Mouse (Mus musculus) stomach, embryonic 15.5 days (tissue): ENCODE measurements around the gene Trappc10. TPM values are rescaled to one million over a fixed set of nuclear protein-coding genes. Genes with fewer than 3 reads are reported as not detected.

Experiments used
- ATAC-seq: fragments of 200-750 bp; cut with Nextera tagmentation; 2 replicates; pipeline ENCODE4 v1.8.0; 2017; ENCODE audit warnings: low read depth, moderate number of reproducible peaks, moderate TSS enrichment; ENCODE audit not compliant: insufficient read depth, low FRiP score
- H3K27ac ChIP-seq: fragments of 300-500 bp; sonication (generic); 2 replicates; pipeline ENCODE4 v1.5.1; 2015; ENCODE audit warnings: mild to moderate bottlenecking, inconsistent platforms
- H3K27me3 ChIP-seq: fragments of 300-500 bp; sonication (generic); replicated peaks from 2 replicates; pipeline ENCODE4 v1.6.1; 2015; ENCODE audit warnings: inconsistent platforms
- H3K36me3 ChIP-seq: fragments of 300-500 bp; sonication (generic); 2 replicates; pipeline ENCODE4 v1.6.1; 2015; ENCODE audit warnings: inconsistent platforms
- H3K4me1 ChIP-seq: fragments of 300-500 bp; sonication (generic); 2 replicates; pipeline ENCODE4 v1.6.1; 2015; ENCODE audit warnings: inconsistent platforms
- H3K4me2 ChIP-seq: fragments of 300-500 bp; sonication (generic); 2 replicates; pipeline ENCODE4 v1.6.1; 2015; ENCODE audit warnings: mild to moderate bottlenecking, inconsistent platforms
- H3K4me3 ChIP-seq: fragments of 300-500 bp; sonication (generic); replicated peaks from 2 replicates; pipeline ENCODE4 v1.5.1; 2015; ENCODE audit warnings: inconsistent platforms
- H3K9ac ChIP-seq: fragments of 300-500 bp; sonication (generic); 2 replicates; pipeline ENCODE4 v1.6.1; 2015; ENCODE audit warnings: inconsistent platforms
- H3K9me3 ChIP-seq: fragments of 300-500 bp; sonication (generic); 2 replicates; pipeline ENCODE4 v1.6.1; 2016; ENCODE audit warnings: inconsistent platforms
- WGBS: fragments of 180-500 bp; shearing (Covaris S2); methylation state at CpG from one replicate; pipeline ENCODE4 v1.1.7; 2015; 5-methylcytosine and 5-hydroxymethylcytosine counted together
- polyA plus RNA-seq: library from polyadenylated mRNA; unstranded; fragments of >200 nt; fragmentation: Nextera tagmentation; extraction: Ambion mirVana; gene quantifications from 2 replicates; pipeline ENCODE4 v1.2.1, GENCODE M21; 2015

Trappc10 gene
- polyA plus RNA-seq = 15.6 and 18.2 TPM in 2 replicates

GRCm38 (mm10) chr10:78244438-78245224 lies at the start of gene Trappc10:
Gene Trappc10, minus strand, starts transcription at chr10:78244641.
- WGBS = under 1% methylated on average over 61 of the region's 74 CpGs
- H3K27ac ChIP-seq = peak within 1 kb of the TSS; percentile 46

GRCm38 (mm10) chr10:78293576-78293975 lies 49.1 kb upstream of the Trappc10 start:
- Histone ChIP-seq H3K4me1 (0 out of 2 replicates have a peak, but pooled peaks cover 4% of the 10 kb centered on the region), H3K9ac (no peak overlapping the region), H3K4me2 (no peak overlapping the region), H3K27me3 (no peaks in the 10 kb centered on the region), H3K27ac (no peak overlapping the region), H3K9me3 (no peaks in the 10 kb centered on the region), H3K4me3 (no peak overlapping the region), H3K36me3 (no peaks in the 10 kb centered on the region)
- 70% methylated on average over 1 of the region's 1 CpGs for WGBS
- ATAC-seq = no peak

More at GRCm38 (mm10) chr10:78244438-78245224, at the start of gene Trappc10:
- Histone ChIP-seq H3K9me3 (no peaks in the 10 kb centered on the region), H3K27me3 (no peaks in the 10 kb centered on the region), H3K4me1 (peaks cover 18% of the 10 kb centered on the region), H3K9ac (peak within 1 kb of the TSS; percentile 78), H3K4me3 (peak within 1 kb of the TSS; percentile 89), H3K36me3 (no peaks in the 10 kb centered on the region), H3K4me2 (peak within 1 kb of the TSS; percentile 91)
- ATAC-seq = peak; percentile 96

GRCm38 (mm10) chr10:78292381-78292780 lies 47.9 kb upstream of the Trappc10 start:
- Histone ChIP-seq H3K9me3 (no peaks in the 10 kb centered on the region), H3K9ac (no peak overlapping the region), H3K4me2 (no peak overlapping the region), H3K27ac (no peak overlapping the region), H3K36me3 (peaks cover 6% of the 10 kb centered on the region; the same call in 1 of the 2 replicates), H3K4me1 (0 out of 2 replicates have a peak, but pooled peaks cover 4% of the 10 kb centered on the region), H3K27me3 (no peaks in the 10 kb centered on the region), H3K4me3 (no peak overlapping the region)
- no peak for ATAC-seq
- WGBS = 75% methylated on average over 5 of the region's 5 CpGs

- H3K27ac ChIP-seq = no peak overlapping the region
- no peak overlapping the region for H3K9ac ChIP-seq
- H3K4me2 ChIP-seq = no peak overlapping the region
- no peaks in the 10 kb centered on the region for H3K4me1 ChIP-seq
- whole genome bisulfite sequencing = 82% methylated on average over 8 of the region's 8 CpGs
- H3K9me3 ChIP-seq = no peaks in the 10 kb centered on the region
- H3K4me3 ChIP-seq = no peak overlapping the region
- H3K27me3 ChIP-seq = no peaks in the 10 kb centered on the region
- no peak for ATAC-seq
- peaks cover 20% of the 10 kb centered on the region for H3K36me3 ChIP-seq
Observed at GRCm38 (mm10) chr10:78290730-78291535, 46.5 kb upstream of the Trappc10 start.

GRCm38 (mm10) chr10:78288896-78289295 lies 44.5 kb upstream of the Trappc10 start:
- ATAC-seq = no peak
- H3K27ac ChIP-seq = no peak overlapping the region
- H3K4me2 ChIP-seq = no peak overlapping the region
- no peak overlapping the region for H3K4me3 ChIP-seq
- WGBS = 86% methylated on average over 4 of the region's 4 CpGs
- H3K9me3 ChIP-seq = no peaks in the 10 kb centered on the region
- no peak overlapping the region for H3K9ac ChIP-seq
- no peaks in the 10 kb centered on the region for H3K4me1 ChIP-seq
- H3K36me3 ChIP-seq = peaks cover 26% of the 10 kb centered on the region
- H3K27me3 ChIP-seq = no peaks in the 10 kb centered on the region

GRCm38 (mm10) chr10:78288135-78288534 lies 43.7 kb upstream of the Trappc10 start:
- no peak overlapping the region for H3K4me3 ChIP-seq
- peak; percentile 51 for ATAC-seq
- H3K27ac ChIP-seq = no peak overlapping the region
- no peaks in the 10 kb centered on the region for H3K9me3 ChIP-seq
- WGBS = 68% methylated on average over 5 of the region's 5 CpGs
- peaks cover 30% of the 10 kb centered on the region for H3K36me3 ChIP-seq
- H3K27me3 ChIP-seq = no peaks in the 10 kb centered on the region
- H3K4me1 ChIP-seq = no peaks in the 10 kb centered on the region
- H3K9ac ChIP-seq = no peak overlapping the region
- no peak overlapping the region for H3K4me2 ChIP-seq

- Histone ChIP-seq H3K9me3 (no peaks in the 10 kb centered on the region), H3K27ac (no peak overlapping the region), H3K9ac (no peak overlapping the region), H3K36me3 (peaks cover 35% of the 10 kb centered on the region), H3K27me3 (no peaks in the 10 kb centered on the region), H3K4me2 (no peak overlapping the region), H3K4me1 (no peaks in the 10 kb centered on the region), H3K4me3 (no peak overlapping the region)
- ATAC-seq = peak; percentile 74
- 68% methylated on average over 22 of the region's 22 CpGs for WGBS
Observed at GRCm38 (mm10) chr10:78287465-78288132, 43.2 kb upstream of the Trappc10 start.

- H3K4me3 ChIP-seq = no peak overlapping the region
- H3K36me3 ChIP-seq = peaks cover 47% of the 10 kb centered on the region
Observed at GRCm38 (mm10) chr10:78285959-78286358, 41.5 kb upstream of the Trappc10 start.

GRCm38 (mm10) chr10:78285409-78285808 lies 41.0 kb upstream of the Trappc10 start:
- 91% methylated on average over 6 of the region's 6 CpGs for WGBS

More at GRCm38 (mm10) chr10:78285959-78286358, 41.5 kb upstream of the Trappc10 start:
- Histone ChIP-seq H3K4me1 (no peaks in the 10 kb centered on the region), H3K9ac (no peak overlapping the region), H3K9me3 (no peaks in the 10 kb centered on the region), H3K27me3 (no peaks in the 10 kb centered on the region), H3K4me2 (no peak overlapping the region), H3K27ac (no peak overlapping the region)
- ATAC-seq = no peak
- WGBS = 88% methylated on average over 4 of the region's 4 CpGs

GRCm38 (mm10) chr10:78284812-78285211 lies 40.4 kb upstream of the Trappc10 start:
- no peaks in the 10 kb centered on the region for H3K9me3 ChIP-seq
- no peaks in the 10 kb centered on the region for H3K27me3 ChIP-seq
- no peak overlapping the region for H3K4me2 ChIP-seq
- no peak overlapping the region for H3K9ac ChIP-seq
- no peaks in the 10 kb centered on the region for H3K4me1 ChIP-seq
- H3K4me3 ChIP-seq = no peak overlapping the region
- ATAC-seq = no peak
- 87% methylated on average over 12 of the region's 12 CpGs for WGBS
- H3K36me3 ChIP-seq = peaks cover 52% of the 10 kb centered on the region
- no peak overlapping the region for H3K27ac ChIP-seq

More at GRCm38 (mm10) chr10:78285409-78285808, 41.0 kb upstream of the Trappc10 start:
- H3K36me3 ChIP-seq = peaks cover 52% of the 10 kb centered on the region
- no peak overlapping the region for H3K27ac ChIP-seq
- no peak overlapping the region for H3K4me3 ChIP-seq
- no peaks in the 10 kb centered on the region for H3K4me1 ChIP-seq
- ATAC-seq = no peak
- H3K9me3 ChIP-seq = no peaks in the 10 kb centered on the region
- no peak overlapping the region for H3K9ac ChIP-seq
- H3K27me3 ChIP-seq = no peaks in the 10 kb centered on the region
- no peak overlapping the region for H3K4me2 ChIP-seq

- WGBS = 88% methylated on average over 4 of the region's 4 CpGs
- H3K4me2 ChIP-seq = no peak overlapping the region
- no peak overlapping the region for H3K9ac ChIP-seq
- no peak overlapping the region for H3K4me3 ChIP-seq
- H3K36me3 ChIP-seq = peaks cover 47% of the 10 kb centered on the region
- no peaks in the 10 kb centered on the region for H3K9me3 ChIP-seq
- no peak for ATAC-seq
- H3K27me3 ChIP-seq = no peaks in the 10 kb centered on the region
- no peaks in the 10 kb centered on the region for H3K4me1 ChIP-seq
- H3K27ac ChIP-seq = no peak overlapping the region
Observed at GRCm38 (mm10) chr10:78282411-78282810, 38.0 kb upstream of the Trappc10 start.
